Mouse (Mus musculus) stomach, postnatal 0 days (tissue): ENCODE data around the gene Gm49361. TPM values are rescaled to one million over a fixed set of nuclear protein-coding genes. Genes with fewer than 3 reads are reported as not detected.

Source experiments
- ATAC-seq: fragments of 200-750 bp; cut with Nextera tagmentation; 2 replicates; pipeline ENCODE4 v1.8.0; 2017; ENCODE audit not compliant: low FRiP score, low TSS enrichment
- DNase-seq: peaks from one replicate; pipeline ENCODE4 v3.0.0-alpha.2; 2016; ENCODE audit warnings: low spot score
- H3K27ac ChIP-seq: fragments of 300-500 bp; sonication (generic); replicated peaks from 2 replicates; pipeline ENCODE4 v1.5.1; 2014; ENCODE audit warnings: mild to moderate bottlenecking, control low read depth
- H3K27me3 ChIP-seq: fragments of 300-500 bp; sonication (generic); 2 replicates; pipeline ENCODE4 v1.6.1; 2014; ENCODE audit warnings: low read length; ENCODE audit not compliant: control insufficient read depth, insufficient read depth
- H3K36me3 ChIP-seq: fragments of 300-500 bp; sonication (generic); 2 replicates; pipeline ENCODE4 v1.6.1; 2014; ENCODE audit warnings: low read length, mixed read lengths; ENCODE audit not compliant: control insufficient read depth, insufficient read depth
- H3K4me1 ChIP-seq: fragments of 300-500 bp; sonication (generic); replicated peaks from 2 replicates; pipeline ENCODE4 v1.6.1; 2014; ENCODE audit warnings: antibody characterized with exemption; ENCODE audit not compliant: control insufficient read depth, insufficient read depth
- H3K4me2 ChIP-seq: fragments of 300-500 bp; sonication (generic); replicated peaks from 2 replicates; pipeline ENCODE4 v1.6.1; 2014; ENCODE audit warnings: low read depth, mild to moderate bottlenecking, control low read depth, moderate library complexity
- H3K4me3 ChIP-seq: fragments of 300-500 bp; sonication (generic); 2 replicates; pipeline ENCODE4 v1.5.1; 2014; ENCODE audit warnings: low read depth, low read length, control low read depth
- H3K9ac ChIP-seq: fragments of 300-500 bp; sonication (generic); 2 replicates; pipeline ENCODE4 v1.6.1; 2014; ENCODE audit warnings: mild to moderate bottlenecking, low read length, control low read depth, mixed read lengths
- H3K9me3 ChIP-seq: fragments of 300-500 bp; sonication (generic); 2 replicates; pipeline ENCODE4 v1.6.1; 2016; ENCODE audit warnings: low read length; ENCODE audit not compliant: control insufficient read depth
- CTCF ChIP-seq: IDR thresholded peaks from 2 replicates; pipeline ENCODE4 v1.5.1; 2016; ENCODE audit warnings: antibody characterized with exemption, low read depth, mild to moderate bottlenecking, moderate library complexity
- EP300 ChIP-seq: optimal IDR thresholded peaks from 2 replicates; pipeline ENCODE3; 2016; ENCODE audit warnings: antibody characterized with exemption
- WGBS: fragments of 180-500 bp; shearing (Covaris S2); extraction: QIAGEN DNeasy Blood & Tissue Kit; methylation state at CpG from one replicate; pipeline ENCODE4 v1.1.7; 2014; 5-methylcytosine and 5-hydroxymethylcytosine counted together
- polyA plus RNA-seq: library from polyadenylated mRNA; unstranded; fragments of >200 nt; fragmentation: Nextera tagmentation; extraction: Ambion mirVana; gene quantifications from 2 replicates; pipeline ENCODE4 v1.2.1, GENCODE M21; 2015

The Gm49361 gene
- polyA plus RNA-seq, 1 experiment from 2014 or later, result not detected

DNA sequence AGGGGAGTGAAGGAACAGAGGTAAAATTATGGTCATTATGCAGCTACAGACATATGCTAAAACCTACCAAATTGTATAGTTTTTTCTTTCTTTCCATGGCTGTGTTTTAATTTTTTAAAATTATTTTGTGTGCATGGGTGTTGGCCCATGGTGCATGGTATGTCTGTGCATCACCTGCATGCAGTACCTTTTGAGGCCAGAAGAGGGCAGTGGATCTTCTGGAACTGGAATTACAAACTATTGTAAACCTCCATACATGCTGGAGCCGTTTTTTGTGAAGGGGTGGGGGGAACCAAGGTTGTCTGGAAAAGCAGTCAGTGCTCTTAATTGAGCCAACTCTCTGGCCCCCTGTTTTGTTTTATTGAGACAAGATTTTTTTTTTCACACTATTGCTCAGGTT is 61.3 kb downstream of the Gm49361 start:
- H3K27me3 ChIP-seq, result no peaks in the 10 kb centered on the region
- H3K4me3 ChIP-seq, result no peak overlapping the region
- H3K4me1 ChIP-seq, result no peaks in the 10 kb centered on the region
- TF ChIP-seq CTCF, result peak; percentile 90
- no peak for TF ChIP-seq EP300
- no peak for ATAC-seq
- WGBS, result 8% methylated on average over 1 of the region's 1 CpGs
- no peaks in the 10 kb centered on the region for H3K36me3 ChIP-seq
- H3K9me3 ChIP-seq, result no peaks in the 10 kb centered on the region
- no peak overlapping the region for H3K27ac ChIP-seq
- H3K9ac ChIP-seq, result no peak overlapping the region
- no peak overlapping the region for H3K4me2 ChIP-seq
- DNase-seq, result peak; percentile 65

DNA sequence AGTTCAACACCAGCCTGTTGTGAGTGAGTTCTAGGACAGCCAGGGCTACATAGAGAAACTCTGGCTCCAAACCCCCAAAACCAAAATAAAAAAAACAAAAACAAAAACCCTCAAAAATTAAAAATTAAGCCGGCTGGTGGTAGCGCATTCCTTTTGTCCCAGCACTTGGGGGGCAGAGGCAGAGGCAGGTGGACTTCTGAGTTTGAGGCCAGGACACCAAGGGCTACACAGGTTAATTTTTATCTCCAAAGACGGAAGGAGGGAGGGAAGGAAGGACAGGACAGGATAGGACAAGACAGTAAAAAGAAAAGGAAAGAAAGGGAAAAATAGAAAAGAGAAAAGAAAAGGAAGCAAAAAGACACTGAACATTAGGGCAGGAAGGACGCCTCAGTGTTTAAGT is 63.2 kb downstream of the Gm49361 start:
- WGBS, result 79% methylated on average over 4 of the region's 4 CpGs

DNA sequence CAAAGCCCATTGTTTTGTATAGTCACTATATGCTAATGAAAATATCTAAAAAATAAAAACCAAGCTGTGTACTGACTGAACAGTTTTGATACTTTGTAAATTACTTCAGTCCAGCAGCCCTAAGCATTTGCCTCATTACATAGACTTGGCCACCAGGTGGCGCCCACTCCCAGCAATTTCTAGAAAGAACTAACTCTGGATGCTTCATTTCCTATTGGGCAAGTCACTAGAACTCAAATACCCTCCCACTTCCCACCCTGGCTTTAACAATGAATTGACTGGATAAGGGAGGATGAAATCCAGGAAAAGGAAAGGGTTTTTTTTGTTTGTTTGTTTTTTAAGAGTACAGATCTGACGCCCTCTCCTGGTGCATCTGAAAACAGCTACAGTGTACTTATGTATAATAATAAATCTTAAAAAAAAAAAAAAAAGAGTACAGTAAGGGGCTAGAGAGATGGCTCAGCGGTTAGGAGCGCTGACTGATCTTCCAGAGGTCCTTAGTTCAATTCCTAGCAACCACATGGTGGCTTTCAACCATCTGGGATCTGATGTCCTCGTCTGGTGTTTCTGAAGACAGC is 65.9 kb downstream of the Gm49361 start:
- no peak overlapping the region for H3K4me2 ChIP-seq
- no peaks in the 10 kb centered on the region for H3K9me3 ChIP-seq
- H3K9ac ChIP-seq, result no peak overlapping the region
- H3K4me3 ChIP-seq, result no peak overlapping the region
- DNase-seq (peak; percentile 80), ATAC-seq (peak; percentile 74; the same call in 1 of the 2 replicates)
- H3K27ac ChIP-seq, result no peak overlapping the region
- H3K4me1 ChIP-seq, result no peaks in the 10 kb centered on the region
- TF ChIP-seq CTCF (peak; percentile 93), EP300 (no peak)
- H3K36me3 ChIP-seq, result no peaks in the 10 kb centered on the region
- WGBS, result 33% methylated on average over 5 of the region's 5 CpGs
- H3K27me3 ChIP-seq, result no peaks in the 10 kb centered on the region

More for the DNA sequence above, 63.2 kb downstream of the Gm49361 start:
- TF ChIP-seq CTCF (no peak), EP300 (no peak)
- Histone ChIP-seq H3K4me1 (no peaks in the 10 kb centered on the region), H3K27me3 (no peaks in the 10 kb centered on the region), H3K27ac (no peak overlapping the region), H3K9ac (no peak overlapping the region), H3K9me3 (no peaks in the 10 kb centered on the region), H3K4me2 (no peak overlapping the region), H3K36me3 (no peaks in the 10 kb centered on the region), H3K4me3 (no peak overlapping the region)
- no peak for ATAC-seq
- no peak for DNase-seq

DNA sequence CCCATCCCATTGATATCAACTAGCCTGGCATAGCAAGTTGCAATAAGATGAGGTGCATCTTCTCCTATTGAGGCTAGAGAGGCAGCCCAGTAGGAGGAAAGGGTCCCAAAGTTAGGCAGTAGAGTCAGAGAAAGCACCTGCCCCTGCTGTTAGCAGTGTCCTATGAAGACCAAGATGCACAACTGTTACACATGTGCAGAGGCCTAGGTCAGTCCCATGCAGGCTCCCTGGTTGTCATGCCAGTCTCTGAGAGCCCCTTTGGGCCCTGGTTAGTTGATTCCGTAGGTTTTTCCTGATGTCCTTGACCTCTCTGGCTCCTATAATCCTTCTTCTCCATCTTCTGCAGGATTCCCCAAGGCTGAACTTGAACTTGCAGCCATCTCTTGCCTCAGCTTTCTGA is 66.4 kb downstream of the Gm49361 start:
- ATAC-seq (peak; percentile 49; the same call in 1 of the 2 replicates), DNase-seq (no peak)
- Histone ChIP-seq H3K4me3 (no peak overlapping the region), H3K9me3 (no peaks in the 10 kb centered on the region), H3K4me2 (no peak overlapping the region), H3K4me1 (no peaks in the 10 kb centered on the region), H3K27me3 (no peaks in the 10 kb centered on the region), H3K9ac (no peak overlapping the region), H3K36me3 (no peaks in the 10 kb centered on the region), H3K27ac (no peak overlapping the region)
- TF ChIP-seq EP300 (no peak), CTCF (no peak)
- 21% methylated on average over 1 of the region's 1 CpGs for WGBS

DNA sequence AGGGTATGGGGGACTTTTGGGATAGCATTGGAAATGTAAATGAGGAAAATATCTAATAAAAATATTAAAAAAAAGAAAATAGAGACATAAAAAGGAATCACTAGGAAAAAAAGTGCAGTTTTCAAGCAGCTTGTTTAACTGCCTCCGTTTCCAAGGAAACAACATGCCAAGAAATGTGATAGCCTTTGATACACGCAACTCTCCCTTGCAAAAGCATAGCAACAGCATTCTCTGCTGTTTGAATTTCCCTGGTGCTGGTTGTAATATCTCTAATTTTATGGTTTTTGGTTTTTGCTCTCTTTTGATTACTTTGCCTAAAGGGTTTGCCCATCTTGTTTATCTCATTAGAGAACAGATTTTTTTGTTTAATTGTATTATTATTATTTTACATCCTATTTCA is 70.4 kb downstream of the Gm49361 start:
- no peak for DNase-seq
- no peaks in the 10 kb centered on the region for H3K36me3 ChIP-seq
- 40% methylated on average over 2 of the region's 2 CpGs for WGBS

DNA sequence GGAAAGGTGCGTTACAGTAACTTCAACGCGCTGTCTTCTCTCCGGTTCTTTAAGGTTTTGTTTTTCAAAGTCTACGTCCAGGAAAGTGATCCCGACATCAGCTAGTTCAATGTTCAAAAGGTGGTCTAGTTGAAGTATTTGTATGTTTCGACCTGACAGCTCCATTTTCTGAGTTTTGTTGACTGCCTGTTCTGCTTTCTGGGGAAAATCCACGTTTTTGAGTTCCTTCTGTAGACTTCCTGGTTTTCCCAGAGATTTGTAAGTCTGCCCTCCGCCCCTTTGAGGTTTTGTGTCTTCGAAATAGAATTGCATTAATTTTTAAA is 80.3 kb downstream of the Gm49361 start:
- Histone ChIP-seq H3K36me3 (no peaks in the 10 kb centered on the region), H3K4me3 (peak overlapping the region; percentile 79), H3K27me3 (no peaks in the 10 kb centered on the region), H3K4me1 (no peaks in the 10 kb centered on the region), H3K27ac (no peak overlapping the region; the same call in 1 of the 2 replicates), H3K9ac (peak overlapping the region; percentile 90), H3K9me3 (no peaks in the 10 kb centered on the region), H3K4me2 (peak overlapping the region; percentile 91)
- ATAC-seq (no peak), DNase-seq (no peak)
- WGBS, result 6% methylated on average over 10 of the region's 10 CpGs
- no peak for TF ChIP-seq EP300
- TF ChIP-seq CTCF, result no peak

More for the DNA sequence above, 70.4 kb downstream of the Gm49361 start:
- no peak for TF ChIP-seq EP300
- TF ChIP-seq CTCF, result no peak
- Histone ChIP-seq H3K4me2 (no peak overlapping the region), H3K27me3 (no peaks in the 10 kb centered on the region), H3K27ac (no peak overlapping the region), H3K9me3 (no peaks in the 10 kb centered on the region), H3K9ac (no peak overlapping the region), H3K4me1 (no peaks in the 10 kb centered on the region), H3K4me3 (no peak overlapping the region)
- no peak for ATAC-seq
